Mouse (Mus musculus) lung, embryonic 15.5 days (tissue): Measurements from ENCODE around the gene 4930579F01Rik. TPM values are rescaled to one million over a fixed set of nuclear protein-coding genes. Genes with fewer than 3 reads are reported as not detected.
A peak's percentile ranks its signal among the peaks of the same experiment; 100 is the strongest.

ENCODE experiments used
- ATAC-seq: fragments of 200-750 bp; cut with Nextera tagmentation; 2 replicates; pipeline ENCODE4 v1.8.0; 2017; ENCODE audit warnings: moderate number of reproducible peaks, borderline replicate concordance; ENCODE audit not compliant: low FRiP score, low TSS enrichment; ENCODE audit errors: extremely low read depth
- H3K27ac ChIP-seq: fragments of 300-500 bp; sonication (generic); 2 replicates; pipeline ENCODE4 v1.5.1; 2015; ENCODE audit warnings: moderate library complexity, mild to moderate bottlenecking, inconsistent platforms
- H3K27me3 ChIP-seq: fragments of 300-500 bp; sonication (generic); 2 replicates; pipeline ENCODE4 v1.6.1; 2015; ENCODE audit warnings: inconsistent platforms
- H3K36me3 ChIP-seq: fragments of 300-500 bp; sonication (generic); 2 replicates; pipeline ENCODE4 v1.6.1; 2015; ENCODE audit warnings: inconsistent platforms
- H3K4me1 ChIP-seq: fragments of 300-500 bp; sonication (generic); 2 replicates; pipeline ENCODE4 v1.6.1; 2015; ENCODE audit warnings: inconsistent platforms
- H3K4me2 ChIP-seq: fragments of 300-500 bp; sonication (generic); 2 replicates; pipeline ENCODE4 v1.6.1; 2015; ENCODE audit warnings: inconsistent platforms, mild to moderate bottlenecking, moderate library complexity
- H3K4me3 ChIP-seq: fragments of 300-500 bp; sonication (generic); 2 replicates; pipeline ENCODE4 v1.5.1; 2015; ENCODE audit warnings: mild to moderate bottlenecking, inconsistent platforms
- H3K9ac ChIP-seq: fragments of 300-500 bp; sonication (generic); 2 replicates; pipeline ENCODE4 v1.6.1; 2015; ENCODE audit warnings: inconsistent platforms
- H3K9me3 ChIP-seq: fragments of 300-500 bp; sonication (generic); 2 replicates; pipeline ENCODE4 v1.6.1; 2016; ENCODE audit warnings: inconsistent platforms
- WGBS: fragments of 180-500 bp; shearing (Covaris S2); methylation state at CpG from one replicate; pipeline ENCODE4 v1.1.7; 2015; 5-methylcytosine and 5-hydroxymethylcytosine counted together
- polyA plus RNA-seq: library from polyadenylated mRNA; unstranded; fragments of >200 nt; fragmentation: Nextera tagmentation; extraction: Ambion mirVana; gene quantifications from 2 replicates; pipeline ENCODE4 v1.2.1, GENCODE M21; 2015

Gene 4930579F01Rik
- polyA plus RNA-seq, result 0.21 and 0.29 TPM in 2 replicates

- WGBS, result 79% methylated on average over 15 of the region's 15 CpGs
- Histone ChIP-seq H3K27me3 (no peaks in the 10 kb centered on the region), H3K9me3 (no peaks in the 10 kb centered on the region)
Observed at GRCm38 (mm10) chr3:138193683-138194302, at the start of gene 4930579F01Rik. Gene 4930579F01Rik, minus strand, starts transcription at chr3:138193825.

GRCm38 (mm10) chr3:138242933-138243332, 49.3 kb upstream of the 4930579F01Rik start:
- Histone ChIP-seq H3K4me3 (no peak overlapping the region), H3K9me3 (no peaks in the 10 kb centered on the region), H3K4me1 (peaks cover 7% of the 10 kb centered on the region), H3K4me2 (no peak overlapping the region), H3K36me3 (no peaks in the 10 kb centered on the region), H3K27me3 (no peaks in the 10 kb centered on the region), H3K27ac (no peak overlapping the region), H3K9ac (no peak overlapping the region)
- no peak for ATAC-seq
- 86% methylated on average over 6 of the region's 6 CpGs for WGBS

More at GRCm38 (mm10) chr3:138193683-138194302, at the start of gene 4930579F01Rik:
- Histone ChIP-seq H3K4me2 (no peak within 1 kb of the TSS), H3K4me3 (no peak within 1 kb of the TSS), H3K27ac (no peak within 1 kb of the TSS), H3K4me1 (peaks cover 4% of the 10 kb centered on the region; the same call in 1 of the 2 replicates), H3K36me3 (no peaks in the 10 kb centered on the region), H3K9ac (no peak within 1 kb of the TSS)
- no peak for ATAC-seq

DNA sequence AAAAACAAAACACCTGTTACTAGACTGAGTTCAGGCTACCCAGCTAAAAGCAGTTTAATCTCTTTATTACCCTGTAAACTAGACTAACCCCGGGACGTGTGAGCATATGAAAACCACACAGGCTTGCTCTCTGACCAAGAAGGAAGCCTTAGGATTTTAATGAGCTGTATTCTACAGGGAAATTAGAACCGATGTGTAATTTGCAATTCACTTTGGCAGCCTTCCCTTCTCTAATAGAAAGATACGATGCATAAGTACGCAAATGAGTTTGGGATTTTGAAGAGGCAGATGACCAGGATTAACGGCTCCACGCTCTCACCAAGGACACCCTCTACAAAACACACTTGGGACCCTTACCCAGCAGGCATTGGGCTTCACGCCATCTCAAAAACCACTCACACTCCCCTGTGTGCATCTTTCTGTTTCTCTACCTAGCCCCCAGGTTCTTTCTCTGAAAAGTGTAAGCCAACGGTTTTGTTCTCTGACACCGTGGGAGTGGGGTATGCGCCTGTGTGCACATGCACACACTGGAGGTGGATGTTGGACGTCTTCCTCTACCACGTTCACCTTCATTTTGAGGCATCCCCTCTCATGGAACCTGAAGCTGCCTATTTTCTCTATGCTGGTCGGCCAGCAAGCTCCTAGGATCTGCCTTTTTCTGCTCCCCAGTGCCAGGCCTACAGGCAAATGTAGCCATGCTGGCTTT, 48.5 kb upstream of the 4930579F01Rik start:
- H3K27me3 ChIP-seq, result no peaks in the 10 kb centered on the region
- peaks cover 3% of the 10 kb centered on the region; the same call in 1 of the 2 replicates for H3K4me1 ChIP-seq
- no peak overlapping the region for H3K4me2 ChIP-seq
- no peak overlapping the region for H3K27ac ChIP-seq
- 76% methylated on average over 14 of the region's 14 CpGs for WGBS
- H3K4me3 ChIP-seq, result no peak overlapping the region
- no peaks in the 10 kb centered on the region for H3K36me3 ChIP-seq
- H3K9me3 ChIP-seq, result no peaks in the 10 kb centered on the region
- ATAC-seq, result no peak
- no peak overlapping the region for H3K9ac ChIP-seq

GRCm38 (mm10) chr3:138241371-138241770, 47.7 kb upstream of the 4930579F01Rik start:
- H3K9ac ChIP-seq, result no peak overlapping the region
- 53% methylated on average over 6 of the region's 6 CpGs for WGBS
- no peak for ATAC-seq
- H3K4me2 ChIP-seq, result no peak overlapping the region
- no peaks in the 10 kb centered on the region for H3K9me3 ChIP-seq
- no peak overlapping the region for H3K4me3 ChIP-seq
- no peaks in the 10 kb centered on the region for H3K27me3 ChIP-seq
- no peaks in the 10 kb centered on the region for H3K36me3 ChIP-seq
- no peak overlapping the region for H3K27ac ChIP-seq
- peaks cover 7% of the 10 kb centered on the region for H3K4me1 ChIP-seq

DNA sequence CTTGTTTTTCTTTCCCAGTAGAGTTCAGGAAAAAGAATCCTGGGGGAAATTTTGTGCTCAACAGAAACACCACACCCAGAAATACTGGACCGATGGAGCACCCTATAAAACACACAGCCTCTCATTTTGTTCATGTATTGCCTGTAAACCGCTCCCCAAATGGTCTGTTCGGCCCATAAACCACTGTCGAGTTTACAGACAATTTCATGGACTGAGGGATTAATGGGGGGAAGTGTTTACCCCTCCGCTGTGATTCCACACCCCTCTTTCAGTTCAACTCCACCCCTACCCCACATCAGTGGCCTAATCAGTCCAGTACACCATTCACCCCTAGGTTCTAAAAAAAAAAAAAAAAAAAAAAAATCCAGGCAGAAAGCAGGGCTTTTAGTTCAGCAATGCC, 47.3 kb upstream of the 4930579F01Rik start:
- no peaks in the 10 kb centered on the region for H3K27me3 ChIP-seq
- H3K9me3 ChIP-seq, result no peaks in the 10 kb centered on the region
- 73% methylated on average over 5 of the region's 5 CpGs for WGBS
- no peak overlapping the region for H3K4me2 ChIP-seq
- peaks cover 11% of the 10 kb centered on the region for H3K4me1 ChIP-seq
- H3K36me3 ChIP-seq, result no peaks in the 10 kb centered on the region
- H3K27ac ChIP-seq, result no peak overlapping the region
- H3K4me3 ChIP-seq, result no peak overlapping the region
- no peak overlapping the region for H3K9ac ChIP-seq
- no peak for ATAC-seq

- no peak overlapping the region for H3K9ac ChIP-seq
- ATAC-seq, result no peak
- 69% methylated on average over 3 of the region's 3 CpGs for WGBS
- no peak overlapping the region for H3K27ac ChIP-seq
- no peak overlapping the region for H3K4me2 ChIP-seq
- no peaks in the 10 kb centered on the region for H3K27me3 ChIP-seq
- no peak overlapping the region for H3K4me3 ChIP-seq
- H3K4me1 ChIP-seq, result peaks cover 11% of the 10 kb centered on the region
- H3K9me3 ChIP-seq, result no peaks in the 10 kb centered on the region
- H3K36me3 ChIP-seq, result no peaks in the 10 kb centered on the region
Observed at GRCm38 (mm10) chr3:138240411-138240810, 46.8 kb upstream of the 4930579F01Rik start.

GRCm38 (mm10) chr3:138239461-138239860, 45.8 kb upstream of the 4930579F01Rik start:
- H3K4me2 ChIP-seq, result no peak overlapping the region
- peaks cover 11% of the 10 kb centered on the region for H3K4me1 ChIP-seq
- no peaks in the 10 kb centered on the region for H3K36me3 ChIP-seq
- H3K9me3 ChIP-seq, result no peaks in the 10 kb centered on the region
- WGBS, result 85% methylated on average over 6 of the region's 6 CpGs
- no peak overlapping the region for H3K9ac ChIP-seq
- no peak overlapping the region for H3K27ac ChIP-seq
- H3K27me3 ChIP-seq, result no peaks in the 10 kb centered on the region
- H3K4me3 ChIP-seq, result no peak overlapping the region
- ATAC-seq, result no peak

- Histone ChIP-seq H3K4me1 (peaks cover 11% of the 10 kb centered on the region), H3K4me2 (no peak overlapping the region), H3K9me3 (no peaks in the 10 kb centered on the region), H3K9ac (no peak overlapping the region), H3K36me3 (no peaks in the 10 kb centered on the region), H3K27ac (no peak overlapping the region), H3K4me3 (no peak overlapping the region), H3K27me3 (no peaks in the 10 kb centered on the region)
- no peak for ATAC-seq
- WGBS, result 88% methylated on average over 10 of the region's 10 CpGs
Observed at GRCm38 (mm10) chr3:138238046-138238445, 44.4 kb upstream of the 4930579F01Rik start.

- peak overlapping the region; percentile 37; the same call in 1 of the 2 replicates for H3K27ac ChIP-seq
- no peak; the same call in 1 of the 2 replicates for ATAC-seq
- H3K27me3 ChIP-seq, result no peaks in the 10 kb centered on the region
Observed at GRCm38 (mm10) chr3:138236546-138237163, 43.0 kb upstream of the 4930579F01Rik start.

DNA sequence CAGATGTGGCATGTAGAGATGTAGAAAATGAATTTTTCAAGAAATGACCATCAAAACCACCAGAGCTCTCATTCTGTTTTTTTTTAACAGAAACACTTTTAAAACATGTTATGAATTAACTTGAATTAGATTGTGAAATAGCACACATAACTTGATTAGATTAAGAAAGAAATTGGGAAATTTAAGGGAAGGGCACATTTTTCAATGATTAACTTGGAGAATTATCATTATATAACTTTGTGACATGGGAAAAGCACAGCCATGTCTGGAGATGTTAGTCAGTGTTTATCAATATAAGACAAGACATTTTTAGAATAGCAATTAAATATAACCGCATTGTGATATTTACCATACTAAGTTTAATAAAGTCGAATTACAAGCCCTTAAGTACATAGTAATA, 37.9 kb upstream of the 4930579F01Rik start:
- H3K4me3 ChIP-seq, result no peak overlapping the region
- H3K27me3 ChIP-seq, result no peaks in the 10 kb centered on the region
- no peak overlapping the region for H3K27ac ChIP-seq
- no peak overlapping the region for H3K4me2 ChIP-seq
- 85% methylated on average over 2 of the region's 2 CpGs for WGBS
- no peak for ATAC-seq
- no peaks in the 10 kb centered on the region for H3K9me3 ChIP-seq
- H3K9ac ChIP-seq, result no peak overlapping the region
- peaks cover 5% of the 10 kb centered on the region; the same call in 1 of the 2 replicates for H3K4me1 ChIP-seq
- H3K36me3 ChIP-seq, result no peaks in the 10 kb centered on the region

More at GRCm38 (mm10) chr3:138236546-138237163, 43.0 kb upstream of the 4930579F01Rik start:
- H3K4me2 ChIP-seq, result no peak overlapping the region
- H3K9ac ChIP-seq, result no peak overlapping the region
- WGBS, result 40% methylated on average over 11 of the region's 11 CpGs
- peaks cover 11% of the 10 kb centered on the region for H3K4me1 ChIP-seq
- H3K4me3 ChIP-seq, result no peak overlapping the region
- H3K36me3 ChIP-seq, result no peaks in the 10 kb centered on the region
- no peaks in the 10 kb centered on the region for H3K9me3 ChIP-seq

DNA sequence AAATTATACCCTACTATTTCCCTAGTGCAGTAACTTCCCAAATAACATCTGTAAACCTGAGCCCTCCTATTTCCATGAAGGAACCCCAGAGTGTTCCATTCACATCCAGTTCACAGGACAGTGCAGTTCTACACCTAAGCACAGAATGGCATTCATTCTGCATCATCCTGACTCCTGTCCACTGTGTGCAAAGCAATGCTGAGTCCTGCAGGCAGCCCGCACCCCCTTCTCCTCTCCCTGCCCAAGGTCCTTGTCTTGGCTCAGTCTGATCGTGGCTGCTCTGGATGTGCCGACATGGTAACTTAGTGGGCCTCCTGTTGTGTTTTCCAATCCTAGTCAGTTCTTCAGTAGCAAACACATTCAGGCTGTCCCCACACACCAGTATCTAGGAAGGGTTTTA, 36.6 kb upstream of the 4930579F01Rik start:
- Histone ChIP-seq H3K9ac (no peak overlapping the region), H3K36me3 (no peaks in the 10 kb centered on the region), H3K4me3 (no peak overlapping the region), H3K4me1 (no peaks in the 10 kb centered on the region; the same call in 1 of the 2 replicates), H3K27me3 (no peaks in the 10 kb centered on the region), H3K4me2 (no peak overlapping the region), H3K27ac (no peak overlapping the region), H3K9me3 (no peaks in the 10 kb centered on the region)
- no peak for ATAC-seq
- WGBS, result 86% methylated on average over 3 of the region's 3 CpGs

DNA sequence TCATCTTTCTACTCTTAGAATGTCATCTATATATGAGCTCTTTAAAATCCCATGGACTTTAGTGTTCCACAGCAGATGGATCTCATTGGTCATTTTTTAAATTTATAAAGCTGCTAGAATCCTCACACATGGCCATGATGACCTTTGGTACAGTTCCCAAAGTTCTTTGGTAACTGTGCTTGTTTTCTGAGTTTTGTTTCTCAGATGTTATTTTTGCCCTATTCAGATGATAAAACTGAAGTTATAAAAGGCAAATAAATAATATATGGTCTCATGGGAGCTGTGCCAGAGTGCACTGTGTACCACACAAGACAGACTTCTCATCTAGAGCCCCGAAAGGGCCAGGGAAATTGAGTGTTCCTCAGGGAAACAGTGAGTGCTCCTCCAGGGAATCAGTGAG, 35.8 kb upstream of the 4930579F01Rik start:
- WGBS, result 74% methylated on average over 1 of the region's 1 CpGs
- H3K4me1 ChIP-seq, result no peaks in the 10 kb centered on the region; the same call in 1 of the 2 replicates
- H3K36me3 ChIP-seq, result no peaks in the 10 kb centered on the region
- H3K27me3 ChIP-seq, result no peaks in the 10 kb centered on the region
- ATAC-seq, result no peak
- H3K4me2 ChIP-seq, result no peak overlapping the region
- no peak overlapping the region for H3K27ac ChIP-seq
- no peak overlapping the region for H3K9ac ChIP-seq
- no peak overlapping the region for H3K4me3 ChIP-seq
- no peaks in the 10 kb centered on the region for H3K9me3 ChIP-seq
